Mouse (Mus musculus) olfactory bulb, adult 2 months (tissue): ENCODE results near the gene D630039A03Rik.

Source experiments
- CTCF ChIP-seq: fragments of 200-500 bp; IDR thresholded peaks from 2 replicates; pipeline ENCODE4 v1.5.1; 2012; ENCODE audit warnings: low read depth, mild to moderate bottlenecking, low read length, moderate library complexity; ENCODE audit not compliant: insufficient read depth
- POLR2A ChIP-seq: fragments of 200-500 bp; IDR thresholded peaks from 2 replicates; pipeline ENCODE4 v1.6.1; 2012; ENCODE audit warnings: mild to moderate bottlenecking, low read depth, low read length, moderate library complexity; ENCODE audit not compliant: insufficient read depth

DNA sequence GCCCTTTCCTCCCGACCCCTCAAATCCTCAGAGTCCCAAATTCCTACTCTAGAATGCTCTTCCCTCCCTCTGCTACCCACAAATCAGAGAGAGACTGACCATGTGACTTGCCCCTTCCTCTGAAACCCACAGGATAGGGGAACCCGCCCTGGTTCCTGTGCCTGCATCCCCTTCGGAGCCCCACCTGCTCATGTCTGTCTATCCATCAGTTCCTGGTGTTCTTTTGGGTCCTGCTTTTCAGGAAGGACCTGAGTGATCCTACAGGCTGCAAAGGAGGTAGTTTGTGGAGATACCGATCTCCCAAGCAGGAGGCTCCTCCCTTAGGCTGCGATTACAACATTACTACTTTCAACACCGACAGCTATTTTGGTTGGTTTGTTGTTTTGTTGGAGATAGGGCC is 7.2 kb downstream of the D630039A03Rik start:
- TF ChIP-seq CTCF (no peak), POLR2A (no peak)
